Mouse (Mus musculus) liver (tissue): ENCODE measurements around the gene Ppp1ca.

Experiments
- DNase-seq: peaks from one replicate; pipeline ENCODE4 v3.0.0-alpha.2; 2020; ENCODE audit warnings: mixed read lengths

The Ppp1ca gene

DNA sequence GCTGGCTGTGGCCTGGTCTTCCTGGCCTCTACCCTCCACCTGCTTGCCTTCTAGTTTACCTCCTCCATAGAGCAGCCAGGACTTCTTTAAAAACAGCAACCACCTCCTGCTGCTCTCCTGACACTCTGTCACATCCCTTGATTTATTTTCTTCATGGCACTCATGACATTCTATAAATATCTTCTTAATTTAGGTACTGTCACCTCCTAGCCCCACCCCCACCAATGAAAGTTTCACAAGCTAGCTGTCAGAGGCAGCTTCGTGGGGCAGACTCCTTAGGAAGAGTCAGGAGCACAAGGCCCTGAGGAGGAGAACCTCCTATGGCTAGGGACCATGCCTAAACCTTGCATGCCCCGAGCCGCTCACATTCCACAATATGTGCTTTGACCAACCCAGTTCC lies 4.6 kb upstream of the Ppp1ca start:
- DNase-seq: no peak

DNA sequence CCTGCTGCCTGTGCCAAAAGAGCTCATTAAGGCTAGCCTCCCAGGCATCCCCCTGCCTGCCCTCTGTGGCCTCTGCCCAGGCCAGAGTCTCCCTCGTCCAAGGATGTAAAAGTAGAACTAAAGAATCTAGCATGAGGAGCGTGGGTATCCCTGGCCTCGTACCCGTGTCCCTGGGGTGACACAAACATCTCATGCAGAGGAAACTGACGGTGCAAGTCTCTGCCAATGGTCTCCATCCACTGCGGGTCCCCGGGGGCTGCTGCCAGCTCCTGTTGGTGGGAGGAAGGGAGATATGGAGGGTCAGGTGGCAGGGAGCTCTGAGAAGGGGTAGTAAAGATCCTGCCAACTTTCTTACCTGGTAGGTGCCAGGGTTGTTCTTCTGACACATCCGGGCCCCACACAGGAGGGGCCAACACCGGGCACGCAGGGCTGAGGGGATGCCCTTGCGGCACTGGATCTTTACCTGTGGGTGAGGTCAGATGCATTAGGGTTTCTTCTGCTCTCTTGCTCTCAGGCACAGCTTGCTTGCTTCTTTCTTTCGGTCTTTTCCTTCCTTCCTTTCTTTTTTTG lies 2.7 kb upstream of the Ppp1ca start:
- DNase-seq: no peak

DNA sequence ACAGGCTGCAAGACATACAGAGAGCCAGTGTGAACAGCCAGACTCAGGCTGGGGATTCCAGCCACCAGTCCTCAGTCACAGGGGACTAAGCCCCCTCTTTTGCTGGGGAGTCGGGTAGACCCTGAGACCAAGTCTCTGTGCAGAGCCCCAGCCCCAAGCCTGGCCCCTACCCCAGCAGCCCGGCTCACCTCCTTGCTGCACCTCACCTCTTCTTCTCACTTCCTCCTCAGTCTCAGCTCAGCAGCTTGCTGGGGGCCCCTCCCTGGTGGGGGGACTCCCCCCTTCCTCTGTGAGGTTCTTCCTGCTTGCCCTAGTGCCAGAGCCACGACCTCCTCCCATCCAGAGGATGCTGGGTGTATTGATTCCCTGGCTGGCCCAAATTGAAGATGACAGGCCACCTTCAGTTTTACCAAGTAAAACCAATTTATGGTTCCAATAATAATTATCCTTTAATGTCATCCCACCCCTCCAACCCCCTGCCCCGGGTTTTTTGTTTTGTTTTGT lies 982 bp upstream of the Ppp1ca start, which contains the start of gene Tbc1d10c:
Tbc1d10c (minus strand) TSS at position 454 of the 504 bp plus-strand sequence.
- peak; percentile 39 for DNase-seq

DNA sequence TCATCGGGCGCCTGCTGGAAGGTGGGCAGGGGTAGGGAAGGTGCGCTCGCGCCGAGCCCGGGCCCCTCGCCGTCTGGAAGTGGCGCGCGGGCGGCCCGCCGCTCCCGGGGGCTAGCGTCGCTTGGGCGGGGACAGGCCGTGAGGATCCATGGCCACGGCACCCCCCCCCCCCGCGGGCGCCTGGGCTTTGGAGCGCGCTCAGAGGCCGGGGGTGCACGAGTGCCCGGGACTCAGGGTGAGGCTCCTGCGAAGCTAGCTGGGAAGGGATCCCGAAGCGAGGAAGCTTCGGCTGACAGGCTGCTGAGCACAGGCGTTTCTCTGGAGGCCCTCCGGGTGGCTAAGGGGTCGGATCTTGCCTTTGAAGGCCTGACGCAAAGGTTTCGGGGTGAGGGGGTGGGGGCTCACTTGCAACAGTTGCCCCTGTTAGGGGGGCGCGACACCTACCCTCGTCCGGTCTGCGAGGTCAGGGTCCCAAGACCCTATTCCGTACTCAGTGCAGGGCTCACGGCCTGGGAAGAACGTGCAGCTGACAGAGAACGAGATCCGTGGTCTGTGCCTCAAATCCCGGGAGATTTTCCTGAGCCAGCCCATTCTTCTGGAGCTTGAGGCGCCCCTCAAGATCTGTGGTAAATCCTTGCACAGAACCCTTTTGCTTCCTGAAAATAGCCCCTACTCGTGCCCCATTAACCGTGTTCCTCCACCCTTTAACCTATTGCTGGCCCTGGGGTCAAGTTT lies 553 bp downstream of the Ppp1ca start:
- DNase-seq: no peak

DNA sequence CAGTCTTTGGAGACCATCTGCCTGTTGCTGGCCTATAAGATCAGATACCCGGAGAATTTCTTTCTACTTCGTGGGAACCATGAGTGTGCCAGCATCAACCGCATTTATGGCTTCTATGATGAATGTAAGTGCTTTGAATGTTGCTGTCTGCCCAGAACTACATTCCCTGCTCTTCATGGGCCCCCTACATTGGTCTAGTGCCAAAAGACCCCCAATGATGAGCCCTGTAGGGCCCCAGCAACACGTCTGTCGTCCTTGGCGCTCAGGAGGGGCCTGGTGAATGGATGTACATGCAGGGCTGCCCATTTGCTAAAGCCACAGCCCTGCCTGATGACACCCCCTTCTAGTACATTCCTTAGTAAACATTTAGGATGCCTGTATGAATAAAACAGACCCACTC lies 1.3 kb downstream of the Ppp1ca start:
- no peak for DNase-seq

DNA sequence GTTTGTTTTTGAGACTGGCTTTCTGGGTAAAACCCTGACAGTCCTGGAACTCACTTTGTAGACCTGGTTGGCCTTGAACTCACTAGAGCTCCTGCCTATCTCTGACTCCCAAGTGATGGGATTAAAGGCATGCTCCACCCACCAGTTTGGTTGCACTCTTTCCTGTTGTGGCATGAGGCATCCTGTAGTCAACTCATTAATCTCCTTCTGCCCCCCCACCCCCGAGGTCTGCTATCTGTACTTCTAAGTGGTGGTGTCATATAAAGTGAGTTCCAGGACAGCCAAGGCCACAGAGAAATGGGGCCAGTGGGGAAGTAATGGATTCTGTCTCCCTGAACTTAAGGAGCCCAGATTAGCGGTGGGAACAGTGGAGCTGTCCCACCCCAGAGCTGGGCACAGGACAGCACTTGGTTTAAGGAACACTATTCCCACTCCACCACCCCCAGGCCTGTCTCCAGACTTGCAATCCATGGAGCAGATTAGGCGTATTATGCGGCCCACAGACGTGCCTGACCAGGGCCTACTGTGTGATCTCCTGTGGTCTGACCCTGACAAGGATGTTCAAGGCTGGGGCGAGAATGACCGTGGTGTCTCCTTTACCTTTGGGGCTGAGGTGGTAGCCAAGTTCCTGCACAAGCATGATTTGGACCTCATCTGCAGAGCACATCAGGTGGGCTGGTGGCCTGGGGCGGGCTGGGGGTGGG lies 2.3 kb downstream of the Ppp1ca start:
- no peak for DNase-seq

DNA sequence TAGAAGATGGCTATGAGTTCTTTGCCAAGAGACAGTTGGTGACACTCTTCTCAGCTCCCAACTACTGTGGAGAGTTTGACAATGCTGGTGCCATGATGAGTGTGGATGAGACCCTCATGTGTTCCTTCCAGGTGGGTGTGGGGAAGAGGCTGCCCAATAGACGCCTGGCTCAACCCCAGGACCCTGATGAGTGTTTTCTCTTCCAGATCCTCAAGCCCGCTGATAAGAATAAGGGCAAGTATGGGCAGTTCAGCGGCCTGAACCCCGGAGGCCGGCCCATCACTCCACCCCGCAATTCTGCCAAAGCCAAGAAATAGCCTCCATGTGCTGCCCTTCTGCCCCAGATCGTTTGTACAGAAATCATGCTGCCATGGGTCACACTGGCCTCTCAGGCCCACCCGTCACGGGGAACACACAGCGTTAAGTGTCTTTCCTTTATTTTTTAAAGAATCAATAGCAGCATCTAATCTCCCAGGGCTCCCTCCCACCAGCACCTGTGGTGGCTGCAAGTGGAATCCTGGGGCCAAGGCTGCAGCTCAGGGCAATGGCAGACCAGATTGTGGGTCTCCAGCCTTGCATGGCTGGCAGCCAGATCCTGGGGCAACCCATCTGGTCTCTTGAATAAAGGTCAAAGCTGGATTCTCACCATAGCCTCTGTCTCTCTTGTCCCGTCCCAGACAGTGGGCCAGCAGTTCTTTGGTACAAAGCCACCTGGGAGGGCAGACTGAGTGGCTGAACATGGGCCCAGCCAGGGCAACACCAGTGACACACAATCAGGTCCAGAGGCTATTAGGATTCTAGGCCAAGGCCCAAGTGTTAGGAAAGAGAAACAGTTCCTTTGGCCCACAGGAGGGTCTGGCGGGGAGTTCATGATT lies 3.1 kb downstream of the Ppp1ca start:
- DNase-seq: no peak

DNA sequence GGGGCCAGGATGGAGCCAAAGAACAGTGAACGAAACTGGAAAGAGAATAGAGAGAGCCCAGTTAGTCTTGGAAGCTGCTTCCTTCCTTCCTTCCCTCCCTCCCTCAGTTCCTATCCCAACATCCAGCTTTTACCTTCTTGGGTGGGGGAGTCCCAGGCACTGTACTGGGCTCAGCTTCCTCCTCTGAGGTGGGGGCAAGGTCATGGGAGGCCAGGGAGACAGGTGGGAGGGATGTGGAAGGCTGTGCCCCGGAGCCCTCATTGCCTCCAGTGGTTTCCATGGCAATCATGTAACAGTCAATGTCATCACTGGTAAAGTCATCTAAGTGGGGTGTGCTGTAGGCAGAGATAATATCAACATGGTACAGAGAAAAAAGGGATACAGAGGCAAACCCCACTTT lies 4.2 kb downstream of the Ppp1ca start:
- DNase-seq: no peak

DNA sequence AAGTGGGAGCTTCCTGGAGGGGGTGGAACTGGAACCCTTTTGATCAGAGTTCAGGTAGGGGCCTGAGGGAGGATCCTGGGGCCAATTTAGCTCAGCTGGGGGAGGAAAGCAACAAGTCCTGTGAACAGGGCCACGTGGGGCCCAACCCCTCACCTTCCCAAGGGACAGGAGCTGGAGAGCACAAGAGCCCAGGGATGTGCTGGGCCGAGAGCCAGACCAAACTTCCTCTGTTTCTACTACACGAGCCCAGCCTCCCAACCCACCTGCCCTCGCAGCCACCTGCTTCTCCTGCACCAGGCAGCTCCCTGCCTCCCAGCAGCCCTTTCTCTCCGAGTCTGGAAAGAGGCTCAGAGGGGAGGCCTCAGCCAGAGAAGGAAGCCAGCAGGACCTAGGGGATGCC lies 4.7 kb downstream of the Ppp1ca start:
- DNase-seq: no peak

DNA sequence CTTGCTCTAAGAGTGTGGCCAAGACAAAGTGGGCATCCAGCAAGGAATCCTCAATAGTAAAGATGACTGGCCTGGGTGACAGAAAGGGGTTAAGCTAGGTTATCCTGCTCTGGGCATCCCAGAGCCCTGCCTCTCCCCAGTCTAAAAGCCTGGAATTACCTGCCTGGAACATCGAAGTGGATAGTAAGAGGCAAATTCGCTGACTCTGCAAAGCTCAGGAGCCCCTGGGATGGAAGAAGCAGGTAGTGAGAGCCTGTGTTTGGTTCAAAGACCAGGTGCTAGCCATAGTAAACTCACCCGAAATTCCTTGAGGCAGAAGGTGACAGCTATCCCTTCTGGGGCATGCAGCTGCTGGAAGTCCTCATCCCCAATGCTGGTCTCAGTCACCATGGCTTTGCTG lies 5.3 kb downstream of the Ppp1ca start:
- no peak for DNase-seq

DNA sequence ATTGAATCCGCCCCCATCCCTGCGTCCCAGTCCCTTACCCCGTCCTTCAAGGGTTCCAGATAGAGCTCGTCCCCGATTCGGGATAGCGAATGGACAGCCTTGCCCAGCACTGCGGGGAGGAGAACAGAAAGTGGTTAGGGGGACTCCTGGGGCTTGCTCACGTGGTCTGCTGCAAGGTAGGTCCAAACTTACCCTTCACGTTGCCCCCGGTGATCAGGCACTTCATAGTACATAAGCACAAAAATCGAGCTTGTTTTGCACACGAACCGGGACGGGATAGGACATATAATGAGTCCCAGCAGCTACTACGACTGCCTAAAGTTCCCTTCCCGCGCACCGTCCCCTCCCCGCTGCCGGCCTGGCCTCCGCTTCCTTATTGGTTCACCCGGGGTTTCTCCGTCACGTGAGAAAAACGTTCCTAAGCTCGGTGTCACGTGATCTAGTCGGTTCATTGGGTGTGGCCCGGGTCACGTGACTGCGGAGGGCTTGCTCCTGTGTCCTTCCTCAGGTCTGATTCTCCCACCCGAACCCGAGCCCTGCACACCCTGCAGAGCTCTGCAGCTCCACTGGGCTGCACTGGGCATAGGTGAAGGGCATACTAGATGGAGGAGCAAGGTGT lies 9.5 kb downstream of the Ppp1ca start, which contains the start of gene Rad9a:
Rad9a (minus strand) TSS at position 372 of the 619 bp plus-strand sequence.
- peak; percentile 95 for DNase-seq

DNA sequence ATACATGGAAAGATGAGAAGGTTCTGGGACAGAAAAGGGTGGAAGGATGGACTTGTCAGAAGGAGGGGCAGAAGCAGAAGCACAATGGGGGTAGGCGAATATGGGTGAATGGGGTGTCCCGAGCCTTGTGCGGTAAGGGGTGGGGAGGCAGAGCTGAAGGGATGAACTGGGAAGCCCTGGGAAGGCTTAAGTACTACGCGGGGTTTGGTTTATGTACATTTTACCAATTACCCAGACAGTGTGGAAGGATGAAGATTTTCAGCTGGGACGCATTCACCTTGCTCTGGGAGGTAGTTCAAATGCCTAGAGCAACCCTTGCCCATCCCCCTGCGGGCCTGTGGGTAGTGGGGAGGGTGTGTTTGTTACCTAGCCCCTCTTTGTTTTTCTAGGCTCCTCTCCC lies 10.3 kb downstream of the Ppp1ca start:
- DNase-seq: no peak

DNA sequence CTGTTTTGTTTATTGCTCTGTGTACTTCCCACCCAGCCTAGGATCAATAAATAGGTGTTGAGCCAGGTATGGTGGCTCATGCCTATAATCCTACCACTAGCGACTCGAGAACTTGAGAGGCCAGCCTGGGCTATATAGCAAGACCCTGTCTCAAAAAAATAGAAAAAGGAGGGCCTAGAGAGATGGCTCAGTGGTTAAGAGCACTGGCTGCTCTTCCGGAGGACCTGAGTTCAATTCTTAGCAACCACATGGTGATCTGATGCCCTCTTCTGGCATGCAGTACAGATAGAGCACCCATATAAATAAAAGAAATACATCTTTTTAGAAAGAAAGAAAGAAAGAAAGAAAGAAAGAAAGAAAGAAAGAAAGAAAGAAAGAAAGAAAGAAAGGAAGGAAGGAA lies 11.3 kb downstream of the Ppp1ca start:
- DNase-seq: no peak

DNA sequence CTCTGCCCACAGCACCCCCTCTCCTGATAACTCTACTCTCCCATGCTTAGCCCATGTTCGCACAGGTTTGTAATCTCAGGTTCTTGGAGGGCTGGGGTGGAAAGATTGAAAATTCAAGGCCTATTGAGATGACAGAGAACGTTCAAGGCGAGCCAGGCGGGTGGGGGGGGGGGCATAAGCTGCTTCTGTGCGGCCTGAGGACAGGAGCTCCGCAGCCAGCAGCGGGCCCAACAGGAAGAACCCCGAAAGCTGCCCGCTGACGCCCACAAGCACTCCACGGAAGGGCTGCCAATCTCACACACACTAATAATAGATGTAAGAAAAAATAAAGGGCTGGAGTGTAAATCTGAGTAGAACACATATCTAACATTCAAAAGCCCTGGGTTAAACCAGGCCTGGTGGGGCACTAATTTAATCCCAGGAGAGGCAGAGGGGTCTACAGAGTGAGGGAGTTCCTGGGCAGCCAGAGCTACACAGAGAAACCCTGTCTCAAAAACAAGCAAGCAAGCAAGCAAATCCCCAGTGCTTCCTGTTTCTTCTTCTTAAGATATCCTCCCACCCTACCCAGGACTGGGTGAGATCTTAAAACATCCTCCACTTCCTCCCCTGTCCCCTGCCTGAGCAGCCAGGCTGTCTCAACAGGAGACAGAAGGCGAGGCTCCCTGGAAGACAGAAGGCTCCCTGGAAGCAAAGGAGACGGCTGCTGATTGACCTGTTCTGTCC lies 11.9 kb downstream of the Ppp1ca start:
- no peak for DNase-seq

DNA sequence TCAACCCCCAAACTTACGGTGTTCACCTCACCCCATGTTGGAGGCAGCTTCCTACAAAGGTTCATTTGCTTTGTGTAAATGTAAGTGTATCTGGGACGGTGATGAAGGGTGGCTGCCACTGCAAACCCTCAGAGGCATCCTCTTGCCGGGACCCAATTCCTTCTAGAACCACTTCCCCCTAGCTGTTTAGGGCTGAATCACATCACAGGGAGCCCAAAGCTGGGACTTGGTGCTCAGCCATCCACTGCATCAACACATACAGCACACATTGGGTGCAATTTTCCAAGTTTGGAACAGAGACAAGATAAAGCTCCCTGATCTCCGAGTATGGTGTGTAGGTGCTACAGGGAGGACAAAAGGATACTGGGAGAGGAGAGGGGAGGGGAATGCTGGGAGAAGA lies 13.0 kb downstream of the Ppp1ca start:
- no peak for DNase-seq

DNA sequence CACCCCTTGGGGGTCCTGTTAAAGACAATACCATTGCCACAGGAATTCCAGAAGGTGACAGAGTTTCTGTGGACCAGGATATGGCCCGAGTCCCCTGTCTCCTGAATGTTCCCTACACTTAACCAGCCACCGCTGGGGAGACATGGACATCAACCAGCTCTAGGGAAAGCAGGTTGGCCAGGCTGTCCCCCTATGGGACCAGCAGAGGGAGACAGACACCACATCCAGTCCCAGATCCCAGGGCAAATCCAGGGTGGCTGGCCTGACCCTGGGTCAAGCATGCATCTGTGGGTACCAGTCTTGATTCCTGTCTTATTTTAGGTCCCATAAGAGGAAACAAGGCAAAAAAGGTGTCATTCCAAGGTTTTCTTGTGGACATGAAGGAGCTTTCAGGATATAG lies 15.1 kb downstream of the Ppp1ca start:
- peak; percentile 66 for DNase-seq

DNA sequence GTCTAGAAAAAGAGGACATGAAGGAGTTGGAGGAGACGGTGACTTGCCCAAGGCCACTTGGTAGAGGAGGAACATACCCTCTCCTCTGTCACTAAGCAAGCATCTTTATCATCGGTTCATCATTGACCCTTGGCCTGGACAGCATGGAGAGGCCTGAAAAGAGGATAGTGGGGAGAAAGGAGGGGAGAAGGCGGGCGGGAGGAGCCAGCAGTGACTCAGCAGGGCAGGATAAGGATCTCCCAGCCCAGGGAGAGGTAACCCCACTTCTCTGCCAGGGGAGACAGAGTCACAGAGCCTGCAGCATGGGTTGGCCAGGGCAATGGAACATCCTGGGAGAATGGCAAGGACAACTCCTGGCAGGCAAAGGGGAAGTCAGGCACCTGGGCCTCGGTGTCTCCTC lies 16.7 kb downstream of the Ppp1ca start:
- DNase-seq: no peak

DNA sequence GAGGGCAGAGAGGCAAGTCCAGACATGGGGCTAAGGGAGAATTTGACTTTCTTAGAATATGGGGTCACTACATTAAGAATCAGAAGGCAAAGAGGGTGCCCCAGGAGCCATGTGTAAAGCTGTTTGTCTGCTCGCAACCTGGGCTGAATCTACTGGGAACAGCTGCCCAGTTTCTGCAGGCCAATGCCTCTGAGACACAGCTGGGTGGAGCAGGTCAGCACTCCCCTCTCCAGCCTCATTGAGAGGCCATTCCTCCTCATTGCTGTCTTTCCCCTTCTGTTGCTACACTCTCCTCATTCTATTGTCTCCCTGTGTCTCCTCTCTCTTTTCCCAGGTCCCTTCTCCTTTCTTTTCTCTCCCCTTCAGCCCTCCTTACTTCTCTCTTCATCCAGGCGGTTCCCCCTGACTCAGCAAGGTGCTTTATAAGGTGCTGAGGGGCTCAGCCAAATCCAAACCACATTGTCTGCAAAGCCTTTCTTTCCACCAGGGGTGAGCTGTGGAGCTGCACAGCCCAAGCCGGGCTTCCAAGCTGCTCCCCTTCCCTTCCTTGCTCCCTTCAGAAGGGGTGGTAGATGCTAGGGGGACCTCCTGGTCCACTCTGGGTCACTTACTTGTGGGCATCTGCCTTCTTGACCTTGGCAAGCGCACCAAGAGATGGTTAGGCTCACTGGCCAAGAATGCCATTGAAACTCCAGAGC lies 20.2 kb downstream of the Ppp1ca start:
- DNase-seq: no peak

DNA sequence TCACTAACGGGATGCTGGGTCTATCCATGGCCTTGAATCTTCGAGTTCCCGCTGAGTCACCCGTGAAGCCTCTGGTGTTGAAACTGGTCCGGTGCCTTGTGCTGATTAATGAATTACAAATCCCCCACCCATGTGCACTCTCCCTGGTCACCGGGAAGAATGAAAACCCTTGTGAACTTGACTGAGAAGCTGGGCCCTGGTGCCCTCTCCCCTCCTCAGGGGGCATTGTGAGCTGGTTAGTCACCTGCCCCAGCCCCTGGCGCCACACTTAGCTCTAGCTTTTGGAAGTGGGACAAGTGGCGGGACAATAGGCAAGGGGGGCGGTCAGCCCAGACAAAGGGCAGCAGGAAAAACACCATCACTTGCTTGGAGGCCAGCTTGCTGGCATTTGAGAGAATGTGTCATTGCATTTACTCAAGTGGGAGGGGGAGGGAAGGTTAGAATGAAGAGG lies 21.7 kb downstream of the Ppp1ca start:
- no peak for DNase-seq

DNA sequence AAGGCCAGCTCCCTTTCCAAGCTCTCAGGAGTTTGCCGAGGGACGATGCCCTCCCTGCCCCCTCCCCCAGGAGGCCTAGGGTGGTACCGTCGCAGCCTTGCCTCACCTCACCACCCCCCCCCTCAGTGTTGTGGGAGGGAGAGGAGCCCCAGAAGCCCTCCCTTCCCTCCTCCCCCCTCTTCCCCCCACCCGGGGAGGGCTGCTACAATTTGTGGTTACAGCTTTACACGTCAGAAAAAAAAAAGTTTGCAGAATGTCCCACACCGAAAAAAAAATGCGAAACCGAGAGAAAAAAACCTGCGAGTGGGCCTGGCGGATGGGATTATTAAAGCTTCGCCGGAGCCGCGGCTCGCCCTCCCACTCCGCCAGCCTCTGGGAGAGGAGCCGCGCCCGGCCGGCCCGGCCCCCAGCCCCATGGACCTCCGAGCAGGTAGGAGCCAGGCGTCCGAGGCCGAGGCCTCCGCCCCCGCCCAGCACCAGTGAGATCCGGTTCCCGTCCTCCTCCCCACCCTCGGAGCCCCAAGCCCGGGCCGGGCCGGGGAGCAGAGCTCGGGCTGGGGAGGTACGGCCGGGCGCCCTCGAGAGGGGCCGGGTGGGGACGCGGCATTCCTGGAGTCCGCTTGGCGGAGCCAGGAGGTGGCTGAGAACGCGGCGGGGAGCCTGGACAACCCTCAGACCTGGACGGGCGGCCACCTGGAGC lies 22.4 kb downstream of the Ppp1ca start, which contains the start of the genes Clcf1 and AC109138.7:
Clcf1 (plus strand) TSS at position 168 of the 700 bp plus-strand sequence.
AC109138.7 (plus strand) TSS at position 287 of the 700 bp plus-strand sequence.
- peak; percentile 38 for DNase-seq
